Mouse (Mus musculus): ENCODE data around the gene Zfp52.

DNA sequence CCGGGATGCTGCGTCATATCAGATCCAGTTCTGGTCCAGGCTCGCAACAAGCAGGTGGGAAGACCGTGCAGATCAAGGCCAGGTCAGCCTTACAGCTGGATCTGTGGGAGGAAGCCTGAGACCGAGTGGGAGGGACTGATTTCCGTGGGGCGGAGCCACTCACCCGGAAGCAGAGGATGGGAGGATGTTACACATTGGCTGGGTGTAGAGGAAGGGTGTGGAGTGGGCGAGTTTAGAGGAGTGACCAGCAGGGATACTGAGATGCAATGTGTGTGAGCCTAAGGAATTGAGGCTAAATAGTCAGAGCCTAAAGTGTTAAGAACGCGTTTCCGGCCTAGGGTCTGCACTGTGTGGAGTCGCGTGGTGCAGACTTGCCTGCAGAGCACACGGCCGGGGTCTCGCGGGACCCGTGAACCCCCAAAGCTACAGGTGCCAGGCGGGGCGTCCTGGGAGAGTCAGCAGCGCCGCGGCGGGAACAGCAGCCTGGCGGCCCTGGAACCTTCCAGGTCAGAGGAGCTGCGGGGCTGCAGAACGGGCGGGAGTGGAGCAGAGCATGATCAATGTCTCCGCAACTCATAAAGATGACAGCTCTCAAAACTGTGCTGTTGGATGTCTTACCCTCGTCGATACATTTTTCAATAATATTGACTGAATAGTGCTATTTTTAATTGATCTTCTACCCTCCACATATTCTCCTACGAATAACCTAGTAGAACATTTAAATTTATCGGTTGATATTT lies 46.4 kb upstream of the Zfp52 start, which contains the start of gene Zfp53:
- TF ChIP-seq CTCF (IDR thresholded peaks at IDR 0.05; ENCODE audit: borderline replicate concordance, control insufficient read depth, extremely low read depth, insufficient read depth, low read length, poor library complexity) (0 out of 2 replicates have a peak, but pooled peaks have one; percentile 33), POLR2A (IDR thresholded peaks at IDR 0.05; ENCODE audit: control insufficient read depth, extremely low read depth, insufficient read depth, low read length, poor library complexity) (0 out of 2 replicates have a peak, but pooled peaks have one; percentile 22)
